Mouse (Mus musculus) T-helper 2 cell (primary cell): ENCODE data around the gene Clec4n.

ENCODE experiments used
- in situ Hi-C: fragments of 300-600 bp; cut with MboI, MseI; formaldehyde crosslinking; loops from one replicate; pipeline ENCODE4 v1.15.1; 2025; ENCODE audit warnings: high pct_unique_total_duplicates

The Clec4n gene

DNA sequence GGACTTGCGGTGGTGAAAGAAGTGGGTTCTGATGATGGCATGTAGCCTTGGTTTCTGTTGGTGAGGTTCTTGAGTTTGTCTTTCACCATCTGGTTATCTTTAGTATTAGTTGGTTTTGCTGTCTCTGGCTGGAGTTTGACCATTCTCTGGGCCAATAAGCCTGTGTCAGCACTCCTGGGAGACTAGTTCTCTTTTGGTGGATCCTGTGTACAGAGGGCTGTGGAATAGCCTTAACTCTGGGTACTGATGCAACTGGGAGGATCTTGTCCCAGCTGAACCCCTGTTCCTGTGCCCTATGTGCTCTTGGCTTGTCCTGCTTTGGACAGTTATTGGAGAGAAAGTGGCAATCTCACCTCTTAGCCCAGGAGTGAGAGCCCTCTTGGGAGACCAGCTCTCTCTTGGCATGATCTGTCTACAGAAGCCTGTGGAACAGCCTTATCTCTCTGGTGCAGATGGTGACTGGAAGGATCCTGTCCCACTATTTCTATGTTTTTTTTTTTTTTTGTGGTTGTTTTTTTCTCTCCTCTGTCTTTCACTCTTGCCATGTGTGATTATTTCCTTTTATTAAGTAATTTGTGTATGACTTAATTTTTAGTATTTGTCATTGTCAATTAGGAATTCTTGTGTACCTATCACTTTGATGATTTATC is 63.2 kb downstream of the Clec4n start:
- in situ Hi-C loops: loop anchor here (25.0 kb wide), 1 partner anchor 631 kb away; no protein-coding TSS in a partner anchor

DNA sequence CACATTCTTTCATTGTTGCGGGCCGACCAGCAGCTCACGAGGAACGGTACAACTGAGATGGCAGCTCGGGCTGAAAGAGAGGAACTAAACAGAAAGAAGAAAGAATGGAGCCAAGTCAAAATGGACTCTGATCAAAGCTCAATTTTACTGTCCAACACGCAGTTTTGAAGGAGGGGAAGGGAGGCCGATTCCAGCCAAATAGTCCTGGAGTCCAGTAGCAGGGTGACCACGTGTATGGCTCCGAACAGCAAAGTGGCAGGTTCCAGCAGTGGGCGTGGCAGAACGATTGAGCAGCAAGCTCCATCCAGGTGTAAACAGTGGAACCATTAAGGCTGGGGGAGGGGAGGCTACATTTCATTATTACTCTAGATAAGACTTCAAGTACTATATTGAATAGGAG is 63.9 kb downstream of the Clec4n start:
- in situ Hi-C loops: loop anchor here (25.0 kb wide), 1 partner anchor 631 kb away; no protein-coding TSS in a partner anchor
